Mouse (Mus musculus): ENCODE data around the gene Slc12a5. TPM values are rescaled to one million over a fixed set of nuclear protein-coding genes. Genes with fewer than 3 reads are reported as not detected.

Slc12a5 gene
- polyA plus RNA-seq, 1 experiment from 2014 or later: 0.39 TPM

GRCm38 (mm10) chr2:164930706-164931581 is 29.7 kb upstream of the Slc12a5 start:
- Histone ChIP-seq H3K4me1 (ENCODE audit: insufficient read depth) (no peaks in the 10 kb centered on the region), H3K9ac (replicated peaks) (no peak overlapping the region), H3K27ac (ENCODE audit: low read depth) (no peak overlapping the region), H3K4me2 (ENCODE audit: low read depth, low read length) (no peak overlapping the region), H3K27me3 (ENCODE audit: insufficient read depth, low read length) (peaks cover 29% of the 10 kb centered on the region), H3K4me3 (ENCODE audit: low read depth, low read length) (no peak overlapping the region), H3K36me3 (replicated peaks; ENCODE audit: insufficient read depth, low read length) (no peaks in the 10 kb centered on the region), H3K9me3 (ENCODE audit: low read length) (no peaks in the 10 kb centered on the region)
- DNase-seq (no peak), ATAC-seq (no peak)
- 60% methylated on average over 11 of the region's 11 CpGs for WGBS (ENCODE audit: insufficient replicate concordance)
- TF ChIP-seq CTCF (IDR thresholded peaks at IDR 0.05; ENCODE audit: low read depth) (no peak), EP300 (IDR thresholded peaks at IDR 0.05; ENCODE audit: low read depth) (no peak)

- Histone ChIP-seq H3K4me3 (ENCODE audit: low read depth, low read length) (no peak overlapping the region), H3K27ac (ENCODE audit: low read depth) (no peak overlapping the region), H3K9me3 (ENCODE audit: low read length) (no peaks in the 10 kb centered on the region), H3K36me3 (replicated peaks; ENCODE audit: insufficient read depth, low read length) (no peaks in the 10 kb centered on the region), H3K9ac (replicated peaks) (no peak overlapping the region), H3K4me2 (ENCODE audit: low read depth, low read length) (no peak overlapping the region), H3K4me1 (ENCODE audit: insufficient read depth) (peaks cover 4% of the 10 kb centered on the region; the same call in 1 of the 2 replicates), H3K27me3 (ENCODE audit: insufficient read depth, low read length) (peaks cover 44% of the 10 kb centered on the region)
- ATAC-seq (no peak), DNase-seq (no peak)
- WGBS (ENCODE audit: insufficient replicate concordance): 27% methylated on average over 10 of the region's 10 CpGs
- TF ChIP-seq EP300 (IDR thresholded peaks at IDR 0.05; ENCODE audit: low read depth) (no peak), CTCF (IDR thresholded peaks at IDR 0.05; ENCODE audit: low read depth) (no peak)
Observed at GRCm38 (mm10) chr2:164933534-164933933, 27.1 kb upstream of the Slc12a5 start.

GRCm38 (mm10) chr2:164935991-164936390 is 24.6 kb upstream of the Slc12a5 start:
- DNase-seq: no peak
- no peak for TF ChIP-seq CTCF (IDR thresholded peaks at IDR 0.05; ENCODE audit: low read depth)
- no peak for TF ChIP-seq EP300 (IDR thresholded peaks at IDR 0.05; ENCODE audit: low read depth)
- Histone ChIP-seq H3K9ac (replicated peaks) (no peak overlapping the region), H3K27ac (ENCODE audit: low read depth) (no peak overlapping the region), H3K4me2 (ENCODE audit: low read depth, low read length) (no peak overlapping the region), H3K27me3 (ENCODE audit: insufficient read depth, low read length) (peaks cover 60% of the 10 kb centered on the region), H3K4me1 (ENCODE audit: insufficient read depth) (peaks cover 12% of the 10 kb centered on the region), H3K4me3 (ENCODE audit: low read depth, low read length) (no peak overlapping the region), H3K36me3 (replicated peaks; ENCODE audit: insufficient read depth, low read length) (no peaks in the 10 kb centered on the region), H3K9me3 (ENCODE audit: low read length) (no peaks in the 10 kb centered on the region)
- WGBS (ENCODE audit: insufficient replicate concordance): 66% methylated on average over 4 of the region's 4 CpGs
- no peak for ATAC-seq

- peaks cover 53% of the 10 kb centered on the region for H3K27me3 ChIP-seq (ENCODE audit: insufficient read depth, low read length)
- WGBS (ENCODE audit: insufficient replicate concordance): 4% methylated on average over 39 of the region's 39 CpGs
Observed at GRCm38 (mm10) chr2:164938146-164939091, 22.2 kb upstream of the Slc12a5 start.

GRCm38 (mm10) chr2:164939106-164939505 is 21.5 kb upstream of the Slc12a5 start:
- peaks cover 15% of the 10 kb centered on the region for H3K4me1 ChIP-seq (ENCODE audit: insufficient read depth)
- 1% methylated on average over 11 of the region's 11 CpGs for WGBS (ENCODE audit: insufficient replicate concordance)
- DNase-seq (no peak), ATAC-seq (no peak)
- H3K27me3 ChIP-seq (ENCODE audit: insufficient read depth, low read length): peaks cover 46% of the 10 kb centered on the region
- H3K9ac ChIP-seq (replicated peaks): no peak overlapping the region
- peak overlapping the region; percentile 33; the same call in 1 of the 2 replicates for H3K4me3 ChIP-seq (ENCODE audit: low read depth, low read length)
- H3K36me3 ChIP-seq (replicated peaks; ENCODE audit: insufficient read depth, low read length): no peaks in the 10 kb centered on the region
- H3K9me3 ChIP-seq (ENCODE audit: low read length): no peaks in the 10 kb centered on the region
- no peak for TF ChIP-seq CTCF (IDR thresholded peaks at IDR 0.05; ENCODE audit: low read depth)
- TF ChIP-seq EP300 (IDR thresholded peaks at IDR 0.05; ENCODE audit: low read depth): no peak
- H3K4me2 ChIP-seq (ENCODE audit: low read depth, low read length): peak overlapping the region; percentile 69
- H3K27ac ChIP-seq (ENCODE audit: low read depth): peak overlapping the region; percentile 34; the same call in 1 of the 2 replicates

More at GRCm38 (mm10) chr2:164938146-164939091, 22.2 kb upstream of the Slc12a5 start:
- Histone ChIP-seq H3K4me3 (ENCODE audit: low read depth, low read length) (peak overlapping the region; percentile 33), H3K27ac (ENCODE audit: low read depth) (0 out of 2 replicates have a peak overlapping the region, but pooled peaks have one; percentile 34), H3K9ac (replicated peaks) (peak overlapping the region; percentile 30; the same call in 1 of the 2 replicates), H3K9me3 (ENCODE audit: low read length) (no peaks in the 10 kb centered on the region), H3K4me1 (ENCODE audit: insufficient read depth) (peaks cover 15% of the 10 kb centered on the region), H3K4me2 (ENCODE audit: low read depth, low read length) (peak overlapping the region; percentile 69), H3K36me3 (replicated peaks; ENCODE audit: insufficient read depth, low read length) (no peaks in the 10 kb centered on the region)
- DNase-seq (peak; percentile 55), ATAC-seq (0 out of 2 replicates have a peak, but pooled peaks have one; percentile 22)
- TF ChIP-seq CTCF (IDR thresholded peaks at IDR 0.05; ENCODE audit: low read depth) (no peak), EP300 (IDR thresholded peaks at IDR 0.05; ENCODE audit: low read depth) (no peak)
